10 mouse cellular contexts compared by ENCODE assay signal in the genomic region with DNA sequence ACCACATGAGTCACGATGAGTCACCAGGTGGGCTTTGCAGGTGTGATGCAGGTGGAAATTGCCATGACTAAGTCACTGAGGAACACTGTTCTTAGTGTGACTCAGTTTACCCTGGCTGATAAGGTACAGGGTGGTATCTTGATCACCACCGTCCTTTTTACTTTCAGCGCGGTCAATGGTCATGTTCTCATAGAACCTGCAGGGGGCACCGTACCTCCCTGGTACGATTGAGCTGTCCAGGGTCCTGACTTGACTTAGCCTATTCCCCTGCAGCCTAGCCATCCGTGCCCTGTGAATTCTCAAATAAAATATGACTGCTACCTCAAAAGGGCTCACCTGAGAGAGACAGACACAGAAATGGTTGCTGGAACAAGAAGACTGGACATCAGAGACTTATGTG. TPM values are rescaled to one million over a fixed set of nuclear protein-coding genes. Genes with fewer than 3 reads are reported as not detected.
DNase-seq lines count a peak whose midpoint lies in the region; ATAC-seq and TF ChIP-seq lines count a peak whose summit lies in the region.
"Had no signal": no experiment of that assay in that cellular context is flagged by ENCODE, and none has a peak within 500 bp of the region (broad histone marks: within the 10 kb centered on the region; RNA-seq: fewer than 3 reads in every experiment).

No protein-coding gene starts in this region.

- no peak overlapping the region for H3K27ac ChIP-seq in forebrain, embryonic 14.5 days (ENCODE audit: low read depth, low read length)
- H3K27ac ChIP-seq in forebrain, embryonic 16.5 days (ENCODE audit: low read length): no peak overlapping the region
- H3K27ac ChIP-seq in thymus, adult 2 months (ENCODE audit: control insufficient read depth, insufficient read depth, low read length): no peak overlapping the region
- no peak overlapping the region for H3K27ac ChIP-seq in lung, postnatal 0 days (ENCODE audit: low read length)
- H3K27ac ChIP-seq: limb, embryonic 12.5 days; stomach, embryonic 15.5 days had no signal

- TF ChIP-seq EP300 in lung, postnatal 0 days (IDR thresholded peaks at IDR 0.05): no peak

- H3K9me3 ChIP-seq in forebrain, embryonic 14.5 days (replicated peaks; ENCODE audit: control insufficient read depth, low read length): no peaks in the 10 kb centered on the region
- no peaks in the 10 kb centered on the region for H3K9me3 ChIP-seq in forebrain, embryonic 16.5 days (ENCODE audit: control insufficient read depth, low read length)
- no peaks in the 10 kb centered on the region for H3K9me3 ChIP-seq in lung, postnatal 0 days (ENCODE audit: low read length)
- H3K9me3 ChIP-seq: limb, embryonic 12.5 days; stomach, embryonic 15.5 days had no signal

- peak; percentile 68 for DNase-seq in forebrain, embryonic 14.5 days (ENCODE audit: low spot score)
- DNase-seq in thymus, adult 2 months: peak; percentile 26
- DNase-seq in thymus, adult 18-20 months: no peak
- DNase-seq in lung, postnatal 0 days (ENCODE audit: low spot score): peak; percentile 82
- DNase-seq in MN1 (ENCODE audit: low spot score): no peak
- DNase-seq in right cerebral cortex, postnatal 10 days (ENCODE audit: low spot score in 2 of 2): no peak

- no peak overlapping the region for H3K9ac ChIP-seq in forebrain, embryonic 14.5 days (ENCODE audit: low read length)
- no peak overlapping the region for H3K9ac ChIP-seq in forebrain, embryonic 16.5 days (replicated peaks; ENCODE audit: low read depth, low read length)
- no peak overlapping the region for H3K9ac ChIP-seq in lung, postnatal 0 days (replicated peaks; ENCODE audit: low read depth)
- H3K9ac ChIP-seq: limb, embryonic 12.5 days; stomach, embryonic 15.5 days had no signal

- TF ChIP-seq CTCF in thymus, adult 2 months (IDR thresholded peaks at IDR 0.05; ENCODE audit: borderline replicate concordance, control insufficient read depth, extremely low read depth, insufficient read depth, low read length, poor library complexity): peak; percentile 46; the same call in 1 of the 2 replicates
- peak; percentile 91 for TF ChIP-seq CTCF in lung, postnatal 0 days (IDR thresholded peaks at IDR 0.05)

- no peak for ATAC-seq in forebrain, embryonic 14.5 days
- no peak for ATAC-seq in forebrain, embryonic 16.5 days
- ATAC-seq in granulocyte monocyte progenitor cell, adult 5-6 weeks (replicated peaks; ENCODE audit: poor library complexity, severe bottlenecking): peak; percentile 92
- ATAC-seq in lung, postnatal 0 days: no peak

- no peak overlapping the region for H3K4me2 ChIP-seq in forebrain, embryonic 14.5 days (ENCODE audit: low read length)
- H3K4me2 ChIP-seq in forebrain, embryonic 16.5 days (ENCODE audit: low read length): no peak overlapping the region
- no peak overlapping the region for H3K4me2 ChIP-seq in lung, postnatal 0 days (replicated peaks; ENCODE audit: low read depth, low read length)
- H3K4me2 ChIP-seq: limb, embryonic 12.5 days; stomach, embryonic 15.5 days had no signal

- 14% methylated on average over 7 of the region's 7 CpGs for WGBS in forebrain, embryonic 14.5 days
- WGBS in forebrain, embryonic 16.5 days: 12% methylated on average over 7 of the region's 7 CpGs
- 20% methylated on average over 7 of the region's 7 CpGs for WGBS in thymus, adult 2 months
- 16% methylated on average over 7 of the region's 7 CpGs for WGBS in lung, postnatal 0 days

- peaks cover 16% of the 10 kb centered on the region; the same call in 1 of the 2 replicates for H3K27me3 ChIP-seq in forebrain, embryonic 14.5 days (replicated peaks; ENCODE audit: control insufficient read depth, insufficient read depth, low read length)
- H3K27me3 ChIP-seq in forebrain, embryonic 16.5 days (replicated peaks; ENCODE audit: control insufficient read depth, insufficient read depth, low read length): peaks cover 10% of the 10 kb centered on the region
- peaks cover 6% of the 10 kb centered on the region for H3K27me3 ChIP-seq in thymus, adult 2 months (ENCODE audit: control insufficient read depth, insufficient read depth, low read length)
- peaks cover 26% of the 10 kb centered on the region for H3K27me3 ChIP-seq in lung, postnatal 0 days (replicated peaks; ENCODE audit: insufficient read depth, low read length)

- H3K4me3 ChIP-seq in forebrain, embryonic 14.5 days (ENCODE audit: low read depth, low read length): no peak overlapping the region
- H3K4me3 ChIP-seq in forebrain, embryonic 16.5 days (replicated peaks; ENCODE audit: low read length): no peak overlapping the region
- no peak overlapping the region for H3K4me3 ChIP-seq in thymus, adult 2 months (ENCODE audit: control insufficient read depth, insufficient read depth, low read length)
- no peak overlapping the region for H3K4me3 ChIP-seq in lung, postnatal 0 days (ENCODE audit: low read depth, low read length)
- H3K4me3 ChIP-seq: limb, embryonic 12.5 days; stomach, embryonic 15.5 days had no signal

- H3K4me1 ChIP-seq in forebrain, embryonic 14.5 days (ENCODE audit: control insufficient read depth, insufficient read depth, low read length): peaks cover 22% of the 10 kb centered on the region
- peaks cover 23% of the 10 kb centered on the region for H3K4me1 ChIP-seq in forebrain, embryonic 16.5 days (replicated peaks; ENCODE audit: control insufficient read depth, insufficient read depth, low read length)
- H3K4me1 ChIP-seq in thymus, adult 2 months (replicated peaks; ENCODE audit: control insufficient read depth, insufficient read depth, low read length): no peaks in the 10 kb centered on the region
- no peaks in the 10 kb centered on the region for H3K4me1 ChIP-seq in lung, postnatal 0 days (ENCODE audit: insufficient read depth, low read depth, low read length)
- H3K4me1 ChIP-seq: stomach, embryonic 15.5 days had no signal

- TF ChIP-seq POLR2A in thymus, adult 2 months (IDR thresholded peaks at IDR 0.05; ENCODE audit: control insufficient read depth, extremely low read depth, insufficient read depth, low read length, poor library complexity): no peak

- no peaks in the 10 kb centered on the region for H3K36me3 ChIP-seq in forebrain, embryonic 14.5 days (ENCODE audit: control insufficient read depth, insufficient read depth, low read length)
- no peaks in the 10 kb centered on the region for H3K36me3 ChIP-seq in forebrain, embryonic 16.5 days (ENCODE audit: control insufficient read depth, insufficient read depth)
- no peaks in the 10 kb centered on the region for H3K36me3 ChIP-seq in thymus, adult 2 months (ENCODE audit: control insufficient read depth, insufficient read depth, low read length)
- no peaks in the 10 kb centered on the region for H3K36me3 ChIP-seq in lung, postnatal 0 days (ENCODE audit: insufficient read depth, low read length)
- H3K36me3 ChIP-seq: limb, embryonic 12.5 days; stomach, embryonic 15.5 days had no signal

RNA-seq across cellular contexts. Expression of a gene that starts 8.4 kb away (rescaled TPM):
- polyA plus RNA-seq in forebrain, embryonic 14.5 days (2014; fragmentation: Nextera tagmentation; extraction: Ambion mirVana): 24.3 and 28.1 TPM in 2 replicates
- 16.8 and 24.6 TPM in 2 replicates for polyA plus RNA-seq in forebrain, embryonic 16.5 days (2015; fragmentation: Nextera tagmentation; extraction: Ambion mirVana)
- polyA plus RNA-seq in thymus, adult 2 months (2012; rRNA removed): 187 and 258 TPM in 2 replicates
- total RNA-seq in granulocyte monocyte progenitor cell, adult 5-6 weeks (2014; fragmentation: Nextera tagmentation): 1.3 TPM in 1 of 2 replicates, not detected in the other
- 2.3 TPM in 1 of 2 replicates, not detected in the other for total RNA-seq in granulocyte monocyte progenitor cell, adult 5-6 weeks (2017)
- polyA plus RNA-seq in lung, postnatal 0 days (2015; fragmentation: Nextera tagmentation; extraction: Ambion mirVana): 39.4 and 41.2 TPM in 2 replicates

RNA-seq across cellular contexts. Expression of a gene that starts 14.2 kb away (rescaled TPM):
- 22.3 and 25.6 TPM in 2 replicates for polyA plus RNA-seq in forebrain, embryonic 14.5 days (2014; fragmentation: Nextera tagmentation; extraction: Ambion mirVana)
- polyA plus RNA-seq in forebrain, embryonic 16.5 days (2015; fragmentation: Nextera tagmentation; extraction: Ambion mirVana): 13.9 and 17.6 TPM in 2 replicates
- 334 and 468 TPM in 2 replicates for polyA plus RNA-seq in thymus, adult 2 months (2012; rRNA removed)
- not detected in 2 replicates for total RNA-seq in granulocyte monocyte progenitor cell, adult 5-6 weeks (2014; fragmentation: Nextera tagmentation)
- 0.57 TPM in 1 of 2 replicates, not detected in the other for total RNA-seq in granulocyte monocyte progenitor cell, adult 5-6 weeks (2017)
- 29.3 and 30.9 TPM in 2 replicates for polyA plus RNA-seq in lung, postnatal 0 days (2015; fragmentation: Nextera tagmentation; extraction: Ambion mirVana)

RNA-seq across cellular contexts. Expression of a gene that starts 21.0 kb away (rescaled TPM):
- 45.2 and 45.8 TPM in 2 replicates for polyA plus RNA-seq in forebrain, embryonic 14.5 days (2014; fragmentation: Nextera tagmentation; extraction: Ambion mirVana)
- 24.1 and 32.0 TPM in 2 replicates for polyA plus RNA-seq in forebrain, embryonic 16.5 days (2015; fragmentation: Nextera tagmentation; extraction: Ambion mirVana)
- 266 and 395 TPM in 2 replicates for polyA plus RNA-seq in thymus, adult 2 months (2012; rRNA removed)
- 1.3 TPM in 1 of 2 replicates, not detected in the other for total RNA-seq in granulocyte monocyte progenitor cell, adult 5-6 weeks (2014; fragmentation: Nextera tagmentation)
- 0.52 and 1.1 TPM in 2 replicates for total RNA-seq in granulocyte monocyte progenitor cell, adult 5-6 weeks (2017)
- polyA plus RNA-seq in lung, postnatal 0 days (2015; fragmentation: Nextera tagmentation; extraction: Ambion mirVana): 46.6 and 55.1 TPM in 2 replicates

RNA-seq across cellular contexts. Expression of a gene that starts 49.6 kb away (rescaled TPM):
- polyA plus RNA-seq in forebrain, embryonic 14.5 days (2014; fragmentation: Nextera tagmentation; extraction: Ambion mirVana): 1.9 and 3.1 TPM in 2 replicates
- 3.7 and 6.7 TPM in 2 replicates for polyA plus RNA-seq in forebrain, embryonic 16.5 days (2015; fragmentation: Nextera tagmentation; extraction: Ambion mirVana)
- polyA plus RNA-seq in thymus, adult 2 months (2012; rRNA removed): 0.24 and 0.38 TPM in 2 replicates
- total RNA-seq in granulocyte monocyte progenitor cell, adult 5-6 weeks (2014; fragmentation: Nextera tagmentation): not detected in 2 replicates
- total RNA-seq in granulocyte monocyte progenitor cell, adult 5-6 weeks (2017): not detected in 2 replicates
- polyA plus RNA-seq in lung, postnatal 0 days (2015; fragmentation: Nextera tagmentation; extraction: Ambion mirVana): 0.04 and 0.12 TPM in 2 replicates

Comparison
In these comparisons a context has a peak if more than half of its experiments do, and no peak if none do; other contexts are left out.
1. DNase-seq: peak in forebrain, embryonic 14.5 days (single experiment), thymus, adult 2 months (single experiment) and lung, postnatal 0 days (single experiment); none in thymus, adult 18-20 months (0 of 2), MN1 (single experiment) and right cerebral cortex, postnatal 10 days (0 of 2).
2. RNA of a gene that starts 14.2 kb away (polyA plus RNA-seq): 334 to 468 TPM in thymus, adult 2 months; 29.3 to 30.9 TPM in lung, postnatal 0 days, 22.3 to 25.6 TPM in forebrain, embryonic 14.5 days and 13.9 to 17.6 TPM in forebrain, embryonic 16.5 days; every median in the first group is over 10 times any median in the second.